Mouse (Mus musculus) neural tube, embryonic 11.5 days (tissue): Measurements from ENCODE around the gene Pou6f1. TPM values are rescaled to one million over a fixed set of nuclear protein-coding genes. Genes with fewer than 3 reads are reported as not detected.

Source experiments
- ATAC-seq: fragments of 200-750 bp; cut with Nextera tagmentation; 2 replicates; pipeline ENCODE4 v1.8.0; 2017; ENCODE audit warnings: moderate number of reproducible peaks, mild to moderate bottlenecking, moderate TSS enrichment, moderate library complexity; ENCODE audit not compliant: insufficient read depth, low FRiP score, low TSS enrichment
- DNase-seq: peaks from one replicate; pipeline ENCODE4 v3.0.0-alpha.2; 2015; ENCODE audit warnings: low spot score
- H3K27ac ChIP-seq: fragments of 300-500 bp; sonication (generic); 2 replicates; pipeline ENCODE4 v1.5.1; 2014; ENCODE audit warnings: low read depth, mild to moderate bottlenecking, low read length
- H3K27me3 ChIP-seq: fragments of 300-500 bp; sonication (generic); 2 replicates; pipeline ENCODE4 v1.6.1; 2014; ENCODE audit warnings: mild to moderate bottlenecking, low read length, mixed read lengths; ENCODE audit not compliant: control insufficient read depth, insufficient read depth
- H3K36me3 ChIP-seq: fragments of 300-500 bp; sonication (generic); 2 replicates; pipeline ENCODE4 v1.6.1; 2014; ENCODE audit warnings: mild to moderate bottlenecking, low read length, moderate library complexity, mixed read lengths; ENCODE audit not compliant: control insufficient read depth, insufficient read depth
- H3K4me1 ChIP-seq: fragments of 300-500 bp; sonication (generic); 2 replicates; pipeline ENCODE4 v1.6.1; 2014; ENCODE audit warnings: low read length, mixed read lengths; ENCODE audit not compliant: control insufficient read depth, insufficient read depth
- H3K4me2 ChIP-seq: fragments of 300-500 bp; sonication (generic); 2 replicates; pipeline ENCODE4 v1.6.1; 2014; ENCODE audit warnings: low read depth, mild to moderate bottlenecking, moderate library complexity
- H3K4me3 ChIP-seq: fragments of 300-500 bp; sonication (generic); 2 replicates; pipeline ENCODE4 v1.5.1; 2014; ENCODE audit warnings: low read depth, low read length
- H3K9ac ChIP-seq: fragments of 300-500 bp; sonication (generic); 2 replicates; pipeline ENCODE4 v1.6.1; 2014; ENCODE audit warnings: mild to moderate bottlenecking, low read length
- H3K9me3 ChIP-seq: fragments of 300-500 bp; sonication (generic); 2 replicates; pipeline ENCODE4 v1.6.1; 2016; ENCODE audit warnings: low read length; ENCODE audit not compliant: control insufficient read depth
- WGBS: fragments of 180-500 bp; shearing (Covaris S2); extraction: QIAGEN DNeasy Blood & Tissue Kit; methylation state at CpG from one replicate; pipeline ENCODE4 v1.1.7; 2014; 5-methylcytosine and 5-hydroxymethylcytosine counted together
- polyA plus RNA-seq: library from polyadenylated mRNA; unstranded; fragments of >200 nt; fragmentation: Nextera tagmentation; extraction: Ambion mirVana; gene quantifications from 2 replicates; pipeline ENCODE4 v1.2.1, GENCODE M21; 2014

Gene Pou6f1
- polyA plus RNA-seq, 1 experiment from 2014 or later: 12.1 TPM

GRCm38 (mm10) chr15:100576810-100577209 is 23.0 kb downstream of the Pou6f1 start:
- no peaks in the 10 kb centered on the region for H3K9me3 ChIP-seq
- no peak overlapping the region for H3K9ac ChIP-seq
- DNase-seq (no peak), ATAC-seq (no peak)
- no peaks in the 10 kb centered on the region; the same call in 1 of the 2 replicates for H3K36me3 ChIP-seq
- no peak overlapping the region for H3K4me2 ChIP-seq
- 83% methylated on average over 6 of the region's 6 CpGs for WGBS
- H3K4me3 ChIP-seq: no peak overlapping the region
- no peak overlapping the region for H3K27ac ChIP-seq
- no peaks in the 10 kb centered on the region for H3K27me3 ChIP-seq
- H3K4me1 ChIP-seq: no peaks in the 10 kb centered on the region

DNA sequence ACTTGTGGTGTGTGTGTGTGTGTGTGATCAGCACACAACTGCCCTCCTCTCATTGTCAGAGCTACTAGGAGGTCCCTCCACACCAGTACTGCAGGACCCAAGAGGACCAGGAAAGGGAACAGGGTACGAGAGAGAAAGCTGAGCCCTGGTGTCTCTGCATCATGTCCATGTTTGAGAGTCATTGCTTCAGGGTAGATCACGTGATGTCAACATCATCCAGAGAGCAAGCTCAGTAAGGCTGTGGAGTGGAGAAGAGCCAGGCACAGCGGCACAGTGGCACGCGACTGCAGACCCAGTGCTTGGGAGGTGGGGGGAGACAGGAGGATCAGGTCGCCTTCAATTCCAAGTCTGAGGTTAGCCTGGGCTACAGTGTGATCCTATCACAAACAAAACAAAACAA is 23.4 kb downstream of the Pou6f1 start:
- no peak overlapping the region for H3K4me2 ChIP-seq
- H3K36me3 ChIP-seq: no peaks in the 10 kb centered on the region; the same call in 1 of the 2 replicates
- no peaks in the 10 kb centered on the region for H3K4me1 ChIP-seq
- no peak overlapping the region for H3K9ac ChIP-seq
- H3K9me3 ChIP-seq: no peaks in the 10 kb centered on the region
- no peak overlapping the region for H3K27ac ChIP-seq
- no peak for ATAC-seq
- 85% methylated on average over 6 of the region's 6 CpGs for WGBS
- no peak overlapping the region for H3K4me3 ChIP-seq
- no peak for DNase-seq
- no peaks in the 10 kb centered on the region for H3K27me3 ChIP-seq

- H3K9ac ChIP-seq: no peak overlapping the region
- 90% methylated on average over 12 of the region's 12 CpGs for WGBS
- H3K4me1 ChIP-seq: no peaks in the 10 kb centered on the region
- H3K9me3 ChIP-seq: no peaks in the 10 kb centered on the region
- H3K27ac ChIP-seq: no peak overlapping the region
- no peaks in the 10 kb centered on the region for H3K27me3 ChIP-seq
- DNase-seq: no peak
- H3K4me2 ChIP-seq: no peak overlapping the region
- no peak overlapping the region for H3K4me3 ChIP-seq
- ATAC-seq: no peak
- H3K36me3 ChIP-seq: no peaks in the 10 kb centered on the region; the same call in 1 of the 2 replicates
These were observed 24.4 kb downstream of the Pou6f1 start for GRCm38 (mm10) chr15:100575366-100575765.

DNA sequence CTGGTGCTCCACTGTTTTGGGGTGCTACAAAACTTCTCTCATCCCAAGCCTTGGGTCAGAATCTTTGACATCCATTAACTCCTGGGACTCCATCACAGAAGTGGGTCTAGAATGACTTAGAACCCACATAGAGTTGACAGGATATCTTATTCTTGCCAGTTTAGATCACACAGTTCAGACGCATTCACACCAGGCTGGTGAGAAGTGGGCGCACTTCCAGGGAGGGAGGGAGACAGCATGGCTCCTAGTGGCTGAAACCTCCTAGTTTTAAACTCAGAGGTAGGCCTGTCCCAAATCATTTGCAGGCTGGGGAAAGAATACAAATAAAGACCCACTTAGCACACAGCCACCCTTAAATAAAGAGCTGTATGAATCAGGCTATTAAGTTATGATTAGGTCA is 25.4 kb downstream of the Pou6f1 start:
- Histone ChIP-seq H3K9ac (no peak overlapping the region), H3K36me3 (no peaks in the 10 kb centered on the region), H3K4me3 (no peak overlapping the region), H3K4me1 (no peaks in the 10 kb centered on the region), H3K27ac (no peak overlapping the region), H3K27me3 (no peaks in the 10 kb centered on the region), H3K9me3 (no peaks in the 10 kb centered on the region), H3K4me2 (no peak overlapping the region)
- WGBS: 81% methylated on average over 2 of the region's 2 CpGs
- ATAC-seq (no peak), DNase-seq (no peak)

GRCm38 (mm10) chr15:100573946-100574345 is 25.8 kb downstream of the Pou6f1 start:
- H3K4me1 ChIP-seq: no peaks in the 10 kb centered on the region
- H3K4me3 ChIP-seq: no peak overlapping the region
- H3K36me3 ChIP-seq: no peaks in the 10 kb centered on the region
- no peak overlapping the region for H3K9ac ChIP-seq
- 66% methylated on average over 6 of the region's 6 CpGs for WGBS
- no peak overlapping the region for H3K4me2 ChIP-seq
- DNase-seq (no peak), ATAC-seq (no peak)
- no peaks in the 10 kb centered on the region for H3K9me3 ChIP-seq
- H3K27me3 ChIP-seq: no peaks in the 10 kb centered on the region
- H3K27ac ChIP-seq: no peak overlapping the region

GRCm38 (mm10) chr15:100569239-100569638 is 30.5 kb downstream of the Pou6f1 start:
- no peak overlapping the region for H3K27ac ChIP-seq
- no peak overlapping the region for H3K4me2 ChIP-seq
- 62% methylated on average over 3 of the region's 3 CpGs for WGBS
- ATAC-seq (no peak), DNase-seq (no peak)
- H3K36me3 ChIP-seq: no peaks in the 10 kb centered on the region
- H3K9me3 ChIP-seq: no peaks in the 10 kb centered on the region
- no peaks in the 10 kb centered on the region for H3K4me1 ChIP-seq
- H3K4me3 ChIP-seq: no peak overlapping the region
- no peak overlapping the region for H3K9ac ChIP-seq
- no peaks in the 10 kb centered on the region for H3K27me3 ChIP-seq

DNA sequence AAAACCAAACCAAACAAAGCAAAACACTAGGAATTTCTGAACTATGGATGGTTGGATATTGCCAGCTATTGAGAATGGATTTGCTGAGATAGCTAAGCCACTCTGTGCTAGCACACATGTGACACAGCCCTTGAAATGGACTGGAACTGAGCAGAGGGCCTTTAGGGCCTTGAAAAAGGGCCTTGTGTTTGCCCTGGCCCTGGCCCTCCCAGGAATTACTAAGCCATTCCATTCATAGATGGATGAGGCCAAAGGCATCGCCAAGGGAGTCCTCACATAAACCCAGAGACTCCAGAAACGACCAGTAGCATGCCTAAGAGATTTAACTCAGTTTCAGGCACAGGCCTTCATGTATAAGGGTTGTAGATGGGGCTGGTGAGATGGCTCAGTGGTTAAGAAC is 33.3 kb downstream of the Pou6f1 start:
- Histone ChIP-seq H3K4me1 (no peaks in the 10 kb centered on the region), H3K9me3 (no peaks in the 10 kb centered on the region), H3K36me3 (no peaks in the 10 kb centered on the region), H3K27me3 (no peaks in the 10 kb centered on the region), H3K4me3 (no peak overlapping the region), H3K27ac (no peak overlapping the region), H3K9ac (no peak overlapping the region), H3K4me2 (no peak overlapping the region)
- WGBS: 67% methylated on average over 2 of the region's 2 CpGs
- DNase-seq (no peak), ATAC-seq (no peak)

GRCm38 (mm10) chr15:100557705-100558433 is 41.9 kb downstream of the Pou6f1 start:
- Histone ChIP-seq H3K36me3 (no peaks in the 10 kb centered on the region), H3K4me1 (no peaks in the 10 kb centered on the region), H3K9ac (no peak overlapping the region), H3K4me2 (no peak overlapping the region), H3K27me3 (no peaks in the 10 kb centered on the region), H3K27ac (no peak overlapping the region), H3K9me3 (no peaks in the 10 kb centered on the region), H3K4me3 (no peak overlapping the region)
- ATAC-seq (no peak), DNase-seq (no peak)
- 82% methylated on average over 5 of the region's 5 CpGs for WGBS

DNA sequence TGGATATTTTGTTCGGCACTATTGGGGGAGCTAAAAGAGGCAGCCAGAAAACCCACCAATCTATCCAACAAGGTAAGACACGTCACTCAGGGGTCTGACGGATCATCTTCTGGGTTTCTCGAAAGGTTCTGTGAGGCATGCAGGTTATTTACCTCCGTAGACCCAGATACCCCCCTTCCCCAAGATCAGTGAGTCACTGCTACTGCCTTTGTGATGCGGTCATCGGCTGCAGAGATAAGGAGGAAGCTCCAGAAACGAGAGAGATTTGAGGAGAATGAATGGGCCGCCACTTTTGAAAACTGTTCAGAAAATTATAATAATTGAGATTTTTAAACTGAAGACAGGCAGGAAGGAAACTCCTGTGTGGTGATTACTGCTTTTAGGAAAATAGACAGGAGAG is 43.4 kb downstream of the Pou6f1 start:
- 91% methylated on average over 9 of the region's 9 CpGs for WGBS
- H3K27ac ChIP-seq: no peak overlapping the region
- H3K9me3 ChIP-seq: no peaks in the 10 kb centered on the region
- ATAC-seq: no peak
- H3K36me3 ChIP-seq: no peaks in the 10 kb centered on the region
- DNase-seq: no peak
- no peaks in the 10 kb centered on the region for H3K27me3 ChIP-seq
- no peaks in the 10 kb centered on the region for H3K4me1 ChIP-seq
- no peak overlapping the region for H3K4me3 ChIP-seq
- no peak overlapping the region for H3K9ac ChIP-seq
- H3K4me2 ChIP-seq: no peak overlapping the region
